Mouse (Mus musculus) layer of hippocampus, adult 8-10 months (tissue): ENCODE results near the gene Tmem145. TPM values are rescaled to one million over a fixed set of nuclear protein-coding genes. Genes with fewer than 3 reads are reported as not detected.

Experiments
- DNase-seq, 2 experiments: peaks; one replicate each; pipeline ENCODE4 v3.0.0; 2022; ENCODE audit warnings: low spot score in 2 of 2
- total RNA-seq, 4 experiments: library from RNA; stranded (reverse); gene quantifications; 2 replicates each; pipeline ENCODE4 v1.2.4; 2022

The Tmem145 gene
- total RNA-seq, 4 experiments from 2014 or later = 28.7 to 36.7 (median 33.4) TPM

GRCm38 (mm10) chr7:25292107-25292506, 13.8 kb upstream of the Tmem145 start:
- no peak for DNase-seq

- DNase-seq = no peak
These were observed 12.6 kb upstream of the Tmem145 start for GRCm38 (mm10) chr7:25293191-25293739.

- no peak for DNase-seq
These were observed 11.4 kb upstream of the Tmem145 start for GRCm38 (mm10) chr7:25294495-25294894.

- DNase-seq = no peak
These were observed 10.8 kb upstream of the Tmem145 start for GRCm38 (mm10) chr7:25294960-25295722.

DNA sequence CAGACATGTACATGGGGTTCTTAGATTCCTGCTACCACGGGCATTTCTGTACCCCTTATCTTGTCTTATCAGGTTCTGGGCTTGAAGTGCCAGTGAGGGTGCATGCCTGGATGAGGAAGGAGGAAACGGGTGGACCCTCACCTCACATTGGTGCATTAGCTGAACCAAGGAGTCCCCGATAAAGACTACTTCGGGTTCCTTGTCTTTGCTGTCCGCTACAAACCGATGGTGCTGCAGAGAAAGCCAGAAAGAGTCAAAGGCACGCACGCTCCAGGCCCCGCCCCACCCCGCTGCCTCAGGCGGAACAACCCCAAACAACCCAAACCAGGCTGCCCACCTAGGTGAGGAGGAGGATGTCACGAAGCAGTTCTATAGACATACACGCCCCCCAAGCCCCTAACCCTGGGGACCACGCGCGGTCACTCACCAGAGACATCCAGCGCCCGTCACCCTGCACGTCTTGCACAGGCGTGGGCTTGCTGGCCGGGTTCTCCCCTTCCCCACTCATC, 8.9 kb upstream of the Tmem145 start:
- no peak for DNase-seq

- peak; percentile 78 to 82 for DNase-seq
These were observed 8.2 kb upstream of the Tmem145 start, which contains the start of gene Pafah1b3 for GRCm38 (mm10) chr7:25297454-25298325. Gene Pafah1b3, minus strand, starts transcription at chr7:25297986.

DNA sequence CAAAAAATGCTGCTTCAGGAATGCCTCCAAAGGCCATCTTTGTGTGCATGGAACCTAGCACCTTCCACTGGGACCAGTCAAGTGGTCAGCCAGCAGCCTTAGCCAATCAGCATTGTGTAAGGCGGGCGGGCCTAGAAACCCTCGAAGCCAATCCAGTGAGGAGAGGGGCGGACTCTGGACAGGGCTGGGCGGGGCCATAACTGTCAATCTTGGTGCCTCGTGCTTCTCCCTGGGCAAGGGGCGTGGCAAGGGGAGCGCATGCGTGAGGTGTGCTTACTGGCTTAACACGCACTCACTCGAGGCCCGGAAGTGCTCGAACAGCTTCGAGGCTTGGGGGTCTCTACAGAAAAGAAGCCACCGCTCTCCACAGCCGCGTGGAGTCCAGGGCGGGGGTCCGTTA, 4.8 kb upstream of the Tmem145 start, which contains the start of gene Prr19:
TSS of gene Prr19 (plus strand) at position 349 of the 400 bp plus-strand sequence.
- no peak for DNase-seq

DNA sequence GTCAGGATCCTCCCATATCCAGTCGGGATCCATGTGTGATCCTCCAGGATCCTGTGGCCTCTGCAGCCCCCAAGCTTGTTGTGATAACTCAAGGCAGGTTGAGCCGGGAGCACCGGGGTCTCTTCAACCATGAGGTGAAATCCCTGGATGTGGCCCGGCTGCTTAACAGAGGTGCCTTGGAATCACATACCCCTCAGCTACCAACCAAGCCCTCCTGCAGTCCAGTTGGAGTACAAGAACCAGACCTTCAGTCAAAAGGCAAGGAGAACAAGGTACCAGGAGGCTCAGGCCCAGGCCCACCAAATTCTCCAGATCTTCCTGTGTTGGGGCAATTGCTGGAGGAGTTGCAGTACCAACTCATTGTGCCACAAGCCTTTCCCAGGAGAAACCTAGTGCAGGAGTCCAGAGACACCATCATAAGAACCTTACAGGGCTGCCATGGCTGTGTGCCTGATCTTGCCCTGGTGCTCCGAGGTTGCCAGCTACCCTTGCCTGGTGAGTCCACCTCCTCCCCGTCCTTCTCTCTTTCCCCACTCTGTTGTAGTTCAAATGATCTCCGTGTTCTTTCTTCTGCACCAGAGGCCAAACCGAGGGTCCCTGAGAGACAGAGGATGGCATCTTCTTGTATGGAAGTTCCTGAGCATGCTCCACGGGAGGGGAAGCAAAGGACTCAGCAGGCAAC, 2.8 kb upstream of the Tmem145 start:
- no peak for DNase-seq

- DNase-seq = no peak
These were observed 2.3 kb upstream of the Tmem145 start for GRCm38 (mm10) chr7:25303685-25304006.

GRCm38 (mm10) chr7:25305481-25305880, 425 bp upstream of the Tmem145 start:
- DNase-seq = no peak

- DNase-seq = no peak
These were observed 699 bp downstream of the Tmem145 start for GRCm38 (mm10) chr7:25306614-25306996.

GRCm38 (mm10) chr7:25308702-25309318, 2.9 kb downstream of the Tmem145 start:
- no peak for DNase-seq

GRCm38 (mm10) chr7:25309425-25309824, 3.5 kb downstream of the Tmem145 start:
- no peak for DNase-seq

DNA sequence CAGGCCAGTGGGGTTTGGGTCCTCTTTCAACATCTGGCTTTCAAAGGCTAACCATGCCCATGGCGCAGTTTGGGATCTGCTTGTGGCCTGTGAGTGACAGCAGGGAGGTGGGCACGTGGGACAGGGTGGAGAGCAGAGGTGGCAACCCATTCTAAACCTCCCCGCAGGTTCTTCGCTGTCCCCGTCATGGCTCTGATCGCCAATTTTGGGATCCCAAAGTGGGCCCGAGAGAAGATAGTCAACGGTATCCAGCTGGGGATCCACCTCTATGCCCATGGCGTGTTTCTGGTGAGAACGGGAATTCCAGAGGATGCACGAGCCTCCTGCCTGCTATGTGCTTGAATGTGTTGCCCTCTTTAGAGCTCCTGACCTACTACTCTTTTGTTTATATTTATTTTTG, 5.3 kb downstream of the Tmem145 start:
- DNase-seq = no peak

GRCm38 (mm10) chr7:25313325-25313724, 7.4 kb downstream of the Tmem145 start:
- DNase-seq = no peak

DNA sequence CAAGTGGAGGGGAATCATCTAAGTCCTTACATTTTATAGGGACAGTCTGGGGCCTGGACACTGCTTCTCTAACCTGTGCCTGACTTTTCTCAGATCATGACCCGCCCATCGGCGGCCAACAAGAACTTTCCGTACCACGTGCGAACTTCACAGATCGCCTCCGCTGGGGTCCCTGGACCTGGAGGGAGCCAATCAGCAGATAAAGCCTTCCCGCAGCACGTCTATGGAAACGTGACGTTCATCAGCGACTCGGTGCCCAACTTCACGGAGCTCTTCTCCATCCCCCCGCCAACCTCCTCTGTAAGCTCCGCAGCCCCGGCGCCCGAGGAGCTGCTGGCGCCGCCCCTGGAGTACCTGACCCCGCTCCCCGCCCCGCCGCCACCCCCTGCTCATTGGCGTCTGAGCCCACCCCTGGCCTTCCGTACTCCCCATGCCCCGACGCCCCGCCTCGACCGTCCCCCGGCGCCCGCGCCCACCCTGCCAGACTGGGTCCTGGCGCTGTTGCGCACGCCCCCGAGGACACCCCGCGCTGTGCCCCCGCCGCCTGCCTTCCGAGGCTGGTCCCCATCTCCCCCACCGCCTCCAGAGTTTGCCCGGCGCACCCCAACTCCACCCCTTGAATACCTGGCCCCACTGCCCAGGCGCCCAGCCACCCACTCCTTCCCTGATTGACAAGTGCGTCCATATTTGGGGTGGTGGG, 8.8 kb downstream of the Tmem145 start:
- DNase-seq = no peak

DNA sequence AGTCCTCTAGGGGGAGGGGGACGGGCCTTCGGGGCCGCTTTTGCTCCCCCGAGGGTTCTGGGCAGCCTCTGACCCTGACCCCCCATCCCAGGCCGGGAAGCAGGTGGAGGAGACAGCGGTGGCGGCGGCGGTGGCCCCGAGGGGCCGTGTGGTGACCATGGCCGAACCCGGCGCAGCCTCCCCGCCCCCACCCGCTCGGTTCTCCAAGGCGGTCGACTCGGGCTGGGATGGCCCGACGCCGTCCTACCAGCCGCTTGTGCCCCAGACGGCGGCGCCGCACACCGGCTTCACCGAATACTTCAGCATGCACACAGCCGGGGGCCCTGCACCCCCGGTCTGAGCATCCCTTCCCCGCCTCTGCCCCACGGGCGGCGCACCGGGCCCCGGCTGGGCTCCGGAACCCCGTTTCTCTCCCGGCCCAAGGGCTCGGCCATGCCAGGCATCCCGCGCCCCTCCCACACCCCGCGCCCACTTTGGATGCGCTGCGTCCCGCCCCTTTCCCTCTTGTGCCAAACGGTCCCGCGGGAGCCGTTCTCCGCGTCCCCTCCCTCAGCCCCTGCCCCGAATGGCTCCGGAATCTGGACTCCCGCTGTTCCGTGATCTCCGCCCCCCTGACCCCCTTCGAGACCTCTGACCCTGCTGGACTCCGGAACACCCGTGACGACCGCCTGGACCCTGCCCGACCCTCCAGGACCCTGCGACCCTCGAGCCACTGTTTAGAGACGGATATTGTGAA, 9.6 kb downstream of the Tmem145 start:
- DNase-seq = no peak

DNA sequence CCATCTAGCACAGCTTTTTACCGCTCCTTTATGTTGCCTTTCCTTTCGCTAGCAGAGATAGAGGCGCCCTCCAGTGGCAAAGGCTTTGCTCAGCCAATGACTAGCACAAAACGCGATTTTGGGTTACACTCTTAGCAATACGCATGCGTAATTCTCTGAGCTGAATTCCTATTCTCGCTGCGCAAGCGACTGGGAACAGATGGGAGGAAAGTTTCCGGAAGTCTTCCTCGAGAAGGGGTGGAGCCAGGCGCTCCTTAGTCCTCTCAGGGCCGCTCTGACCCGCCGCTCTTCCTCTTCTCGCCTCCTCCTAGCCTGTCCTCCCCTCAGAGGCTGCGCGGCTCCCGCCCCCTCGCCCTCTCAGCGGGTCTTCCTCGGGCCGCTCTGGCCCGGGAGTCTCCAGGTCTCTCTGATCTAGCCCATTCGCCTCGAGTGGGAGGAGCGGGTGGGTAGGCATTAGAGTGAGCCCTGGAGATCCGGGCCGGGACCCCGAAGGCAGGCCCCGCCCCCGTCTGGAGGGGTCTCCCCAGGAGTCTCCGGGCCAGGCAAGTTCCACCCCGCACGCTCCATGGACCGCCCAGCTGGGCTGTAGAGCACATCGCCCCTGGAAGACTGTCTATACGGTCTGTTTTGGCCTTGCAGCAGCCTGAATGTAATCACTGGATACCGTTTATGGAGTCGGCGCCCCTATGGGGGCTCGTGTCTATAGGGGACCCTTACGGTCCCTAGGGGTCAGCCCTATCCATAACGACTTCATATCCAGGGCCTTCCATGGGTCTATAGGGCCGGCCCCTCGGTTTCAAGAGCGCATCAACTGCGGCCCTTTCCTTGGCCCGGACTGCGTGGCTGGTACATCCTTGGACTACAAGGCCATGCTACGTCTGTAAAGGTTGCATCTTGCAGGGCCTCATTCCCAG, 10.9 kb downstream of the Tmem145 start, which contains the start of gene Megf8:
TSS of gene Megf8 (plus strand) at position 633 of the 914 bp plus-strand sequence.
- peak; percentile 97 for DNase-seq
